Mouse (Mus musculus) left cerebral cortex, postnatal 4 days (tissue): Measurements from ENCODE around the gene 1700001P01Rik. TPM values are rescaled to one million over a fixed set of nuclear protein-coding genes. Genes with fewer than 3 reads are reported as not detected.

ENCODE experiments used
- DNase-seq: peaks from one replicate; pipeline ENCODE4 v3.0.0-alpha.2; 2022
- intact Hi-C: fragments of 180-260 bp; cut with DNase I; formaldehyde crosslinking; loops from one replicate; pipeline ENCODE4 v1.15.1; 2025
- total RNA-seq, 2 experiments: library from RNA; stranded (reverse); gene quantifications; 2 replicates each; pipeline ENCODE4 v1.2.3; 2021

The 1700001P01Rik gene
- total RNA-seq, 2 experiments from 2014 or later, result 2.0 TPM; not detected in 1

DNA sequence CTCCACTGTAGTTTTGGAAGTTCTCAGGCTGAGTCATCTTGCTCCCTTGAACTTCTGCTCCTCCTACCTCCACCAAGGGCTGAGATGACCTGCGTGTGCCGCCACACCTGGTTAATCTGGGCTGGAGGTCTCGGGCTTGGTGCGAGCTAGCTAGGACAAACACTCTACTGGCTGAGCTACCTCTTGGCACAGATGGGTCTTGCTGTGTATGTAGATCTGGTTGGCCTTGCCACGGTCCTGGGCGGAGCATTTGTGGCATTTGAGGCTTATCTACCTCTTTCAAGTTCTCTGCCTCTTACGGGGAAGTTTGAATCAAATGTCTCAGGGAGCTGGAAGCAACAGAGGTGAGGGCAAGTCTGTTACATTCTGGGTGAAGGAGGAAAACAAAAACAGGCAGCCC, 34.6 kb upstream of the 1700001P01Rik start:
- intact Hi-C loops, result no loop called here
- DNase-seq, result no peak

DNA sequence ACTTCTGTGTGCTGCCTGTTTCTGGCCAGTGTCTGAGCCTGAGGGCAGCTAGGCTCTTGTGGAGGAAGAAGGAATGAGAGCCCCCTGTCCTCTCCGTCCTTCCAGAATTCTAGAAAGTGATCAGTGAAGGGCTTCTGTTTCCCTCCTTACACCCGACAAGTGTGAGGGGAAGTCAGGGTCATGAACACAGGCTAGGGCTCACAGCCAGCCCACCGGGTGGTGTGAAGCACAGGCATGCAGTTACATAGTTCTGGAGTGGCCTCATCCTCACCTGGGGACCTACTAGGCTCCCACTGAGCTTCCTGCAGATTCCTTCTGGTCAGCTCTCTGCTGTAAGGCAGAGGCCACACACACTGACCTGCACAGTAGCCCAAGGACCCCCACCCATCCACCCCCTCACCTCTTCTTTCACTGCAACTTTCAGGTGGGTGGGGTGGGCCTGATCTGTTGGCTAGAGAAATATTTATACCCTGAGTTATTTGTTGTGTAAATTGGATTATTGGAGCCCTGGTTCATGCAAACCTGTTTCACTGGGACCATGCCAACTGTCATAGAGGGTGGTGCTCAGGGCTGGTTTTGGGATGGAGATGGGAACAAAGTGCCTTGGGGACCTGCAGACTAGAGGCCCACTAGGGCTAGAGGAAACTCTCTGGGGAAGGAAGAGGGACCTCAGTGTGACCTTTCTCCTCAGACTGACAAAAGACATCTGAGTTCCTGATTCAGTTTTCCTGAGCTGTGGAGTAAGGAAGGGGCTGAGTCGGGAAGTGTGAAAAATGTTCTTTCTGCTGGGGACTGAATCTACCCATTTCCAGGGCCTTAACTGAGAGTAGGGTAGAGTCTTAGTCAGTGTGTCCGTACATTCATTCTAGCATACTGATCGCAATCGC, 33.8 kb upstream of the 1700001P01Rik start:
- no peak for DNase-seq
- intact Hi-C loops, result no loop called here

DNA sequence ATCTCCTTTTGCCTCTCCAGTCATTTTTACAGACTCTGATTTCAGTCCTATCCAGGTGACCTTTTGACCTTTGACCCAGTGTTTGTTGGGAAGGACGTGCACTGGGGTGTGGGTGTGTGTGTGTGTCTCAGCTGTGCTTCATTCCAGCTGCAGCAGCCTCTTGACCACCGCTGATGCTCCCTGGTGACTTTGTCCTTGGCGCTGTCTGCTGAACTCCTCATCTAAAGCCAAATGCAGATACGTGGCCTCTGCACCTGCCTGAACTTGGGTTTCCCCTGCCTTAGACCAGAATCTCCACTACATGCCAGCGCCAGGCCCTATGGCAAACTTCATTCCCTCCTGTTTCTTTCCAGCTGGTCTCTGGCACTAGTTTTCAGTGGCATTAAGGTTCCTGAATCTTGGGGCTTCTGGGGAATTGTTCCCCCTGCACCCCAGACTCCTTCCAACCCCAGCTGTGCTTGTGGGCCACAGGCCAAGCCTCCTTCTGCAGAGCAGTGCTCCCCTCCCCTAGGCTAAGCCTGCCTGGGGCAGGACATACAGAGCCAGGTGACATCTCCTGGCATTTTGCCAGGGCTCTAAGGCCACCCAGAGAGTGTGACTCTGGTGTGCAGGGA, 33.0 kb upstream of the 1700001P01Rik start:
- intact Hi-C loops, result no loop called here
- peak; percentile 78 for DNase-seq

DNA sequence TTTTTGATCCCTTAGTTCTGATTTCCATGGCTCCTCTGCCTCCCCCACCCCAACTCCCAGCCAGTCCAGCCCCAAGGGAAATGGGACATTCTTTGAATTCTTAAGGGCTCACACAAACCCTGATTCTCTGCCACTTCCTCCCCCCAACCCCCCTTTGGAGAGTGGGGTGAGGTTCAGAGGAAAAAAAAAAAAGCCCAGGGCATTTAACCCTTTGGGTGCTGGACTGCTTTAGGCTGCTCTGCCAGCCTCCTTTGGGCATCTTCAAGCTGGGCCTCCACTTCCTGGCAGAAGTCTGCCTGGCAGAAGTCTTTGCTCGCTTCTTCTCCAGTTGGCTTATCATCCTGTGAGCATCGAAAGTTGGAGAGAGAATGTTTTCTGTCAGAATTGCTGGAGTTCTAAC, 32.4 kb upstream of the 1700001P01Rik start:
- intact Hi-C loops, result no loop called here
- DNase-seq, result no peak

DNA sequence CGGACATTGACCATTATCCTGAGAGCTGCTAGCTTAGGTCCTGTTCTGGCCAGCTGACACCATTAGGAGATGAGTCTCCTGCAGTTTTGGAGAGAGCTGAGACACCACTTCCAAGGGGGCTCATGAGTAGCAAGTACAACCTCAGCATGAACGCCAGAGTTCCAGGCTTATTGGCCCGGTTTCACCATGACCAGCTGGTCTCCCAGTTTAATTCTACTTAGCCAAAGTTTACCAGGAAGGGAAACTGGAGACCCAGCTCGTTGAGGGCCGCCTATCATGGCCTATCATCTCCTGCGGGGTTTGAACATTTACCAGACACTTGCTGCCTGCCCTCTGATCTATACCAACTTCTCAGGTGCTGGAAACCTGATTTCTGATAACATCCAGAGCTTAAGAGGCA, 31.9 kb upstream of the 1700001P01Rik start:
- intact Hi-C loops, result no loop called here
- DNase-seq, result no peak

GRCm38 (mm10) chr11:97806613-97806964, 30.9 kb upstream of the 1700001P01Rik start:
- intact Hi-C loops, result no loop called here

DNA sequence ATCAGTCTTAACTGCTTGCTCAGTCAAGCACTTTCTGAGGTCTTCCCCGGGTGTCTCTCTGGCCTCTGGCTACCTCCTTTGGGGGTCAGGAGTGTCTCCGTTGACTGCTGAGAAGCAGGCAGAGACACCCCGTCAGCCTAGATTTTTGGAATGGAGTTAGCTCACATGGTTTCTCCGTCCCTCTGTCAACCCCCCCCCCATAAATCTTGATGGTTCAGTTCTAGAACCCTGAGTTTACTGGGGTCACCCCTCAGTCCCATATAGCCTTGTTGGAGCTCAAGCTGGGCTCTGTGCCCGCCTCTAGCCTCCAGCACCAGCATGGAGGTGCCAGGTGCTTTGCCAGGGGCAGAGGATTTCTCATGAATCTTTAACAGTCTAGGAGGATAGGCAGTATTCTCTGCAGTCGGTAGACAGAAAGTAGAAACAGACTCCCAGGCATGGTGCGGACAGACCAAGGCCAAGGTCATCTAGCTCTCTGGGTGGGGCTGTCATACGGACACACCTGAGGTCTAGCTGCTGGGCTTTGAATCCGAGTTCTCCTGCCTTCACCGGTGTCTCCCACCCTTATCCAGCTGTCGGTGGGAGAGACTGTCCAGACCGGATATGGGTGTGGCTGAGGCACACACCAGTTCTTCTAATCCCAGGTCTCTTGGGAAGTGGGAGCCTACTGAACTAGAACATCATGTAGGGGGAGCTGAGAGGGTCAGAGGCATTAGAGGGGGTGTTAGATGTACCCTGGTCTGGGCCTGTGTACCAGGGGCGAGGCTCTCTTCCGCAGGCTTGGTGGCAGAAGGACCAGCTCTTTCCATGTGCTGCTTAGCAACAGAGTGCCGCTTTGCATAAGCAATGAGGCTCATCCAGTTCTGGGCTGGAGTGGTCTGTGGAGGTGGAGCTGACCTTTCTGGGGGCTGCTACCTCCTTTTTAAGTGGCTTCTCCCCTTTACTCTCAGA, 30.2 kb upstream of the 1700001P01Rik start:
- peak; percentile 57 for DNase-seq
- intact Hi-C loops, result no loop called here

More at GRCm38 (mm10) chr11:97806613-97806964, 30.9 kb upstream of the 1700001P01Rik start:
- no peak for DNase-seq

DNA sequence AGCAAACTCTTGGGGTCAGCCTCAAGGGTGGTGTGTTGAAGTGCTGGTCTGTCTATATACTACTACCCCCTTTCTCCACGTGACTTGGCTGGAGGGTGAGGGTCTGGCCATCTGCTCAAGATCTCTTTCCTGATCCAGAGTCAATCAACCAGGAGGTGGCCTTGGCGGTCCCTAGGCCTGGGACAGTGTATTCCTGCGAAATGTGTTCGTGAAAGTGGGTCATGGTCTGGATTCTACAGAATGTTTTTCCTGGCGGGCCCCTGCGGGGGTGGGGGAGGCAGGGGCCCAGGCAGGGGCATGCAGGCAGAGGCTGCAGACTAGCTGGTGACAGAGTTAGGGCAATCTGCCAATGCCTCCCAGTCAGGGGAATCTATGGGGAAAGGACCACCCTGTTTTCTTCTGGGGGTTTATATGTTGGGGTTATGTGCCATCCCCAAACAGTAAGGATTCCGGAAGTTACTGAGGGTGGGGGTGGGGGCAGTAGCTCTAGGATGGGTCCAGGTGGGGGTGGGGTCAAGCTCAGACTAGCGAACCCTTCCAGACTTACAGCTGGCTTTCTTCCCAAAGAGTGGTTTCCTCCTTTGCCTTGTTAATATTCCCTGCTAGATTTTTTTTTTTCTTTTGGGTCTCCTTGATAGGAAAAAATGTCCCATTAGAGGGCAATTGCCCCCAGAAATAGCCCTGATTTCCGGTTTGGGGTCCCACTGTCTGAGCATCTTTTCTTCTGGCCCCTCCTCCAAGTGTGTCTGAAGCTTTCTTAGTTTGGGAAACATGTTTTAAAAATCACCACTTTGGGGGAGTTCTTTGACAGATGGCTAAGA, 29.3 kb upstream of the 1700001P01Rik start:
- intact Hi-C loops, result loop anchor here (5.0 kb wide), 1 partner anchor 77 kb away; the partner anchor contains the start of gene Fbxo47
- DNase-seq, result peak; percentile 72

DNA sequence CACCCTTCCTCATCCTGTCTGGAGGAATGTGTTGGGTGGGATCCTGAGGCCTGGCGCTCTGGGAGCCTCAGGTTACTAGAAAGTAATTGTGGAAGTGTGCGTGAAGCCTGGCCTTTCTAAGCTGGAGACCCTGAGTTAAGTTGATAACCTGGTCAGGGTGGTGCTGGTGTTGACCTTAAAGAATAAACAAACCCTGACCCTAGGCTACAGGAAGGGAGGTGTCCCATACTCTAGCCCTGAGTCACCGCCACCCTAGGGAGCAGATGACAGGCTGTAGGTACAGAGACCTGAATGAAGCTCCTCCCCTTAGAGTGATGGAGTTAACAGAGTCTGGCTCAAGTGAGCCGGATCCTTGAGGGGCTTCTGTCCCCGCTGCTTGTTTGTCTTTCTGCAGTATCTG, 28.1 kb upstream of the 1700001P01Rik start:
- intact Hi-C loops, result loop anchor here (5.0 kb wide), 1 partner anchor 78 kb away; the partner anchor contains the start of gene Fbxo47
- no peak for DNase-seq

DNA sequence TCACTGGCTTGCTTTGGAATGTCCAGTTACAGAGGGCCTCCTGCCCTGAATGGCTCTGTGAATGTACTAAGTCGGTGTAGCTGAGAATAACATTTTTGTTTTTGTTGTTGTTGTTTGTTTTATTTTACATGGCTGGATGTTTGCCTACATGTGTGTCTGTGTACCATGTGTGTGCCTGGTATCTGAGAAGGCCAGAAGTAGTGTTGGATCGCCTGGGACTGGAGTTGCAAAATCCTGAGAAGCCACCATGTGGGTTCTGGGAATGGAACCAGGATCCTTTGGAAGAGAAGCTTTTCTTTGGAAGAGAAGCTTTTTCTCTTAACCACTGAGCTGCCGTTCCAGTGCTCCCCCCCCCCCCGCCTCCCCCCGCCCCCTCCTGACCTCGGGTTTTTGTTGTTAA, 26.8 kb upstream of the 1700001P01Rik start:
- intact Hi-C loops, result loop anchor here (5.0 kb wide), 1 partner anchor 80 kb away; the partner anchor contains the start of gene Fbxo47
- no peak for DNase-seq

DNA sequence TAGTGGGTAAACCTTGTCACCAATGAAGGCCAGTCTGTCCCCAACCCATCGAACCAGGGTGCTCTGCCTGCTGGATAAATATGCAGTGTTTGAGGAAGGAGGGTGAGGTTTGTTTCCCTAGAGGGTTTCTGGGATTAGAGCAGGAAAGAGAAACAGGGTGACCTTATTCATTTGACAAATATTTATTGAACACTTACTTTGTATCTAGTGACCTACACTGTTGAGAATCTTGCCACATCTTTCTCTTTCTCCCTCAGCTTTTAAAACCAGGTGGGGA, 26.4 kb upstream of the 1700001P01Rik start:
- DNase-seq, result no peak
- intact Hi-C loops, result loop anchor here (5.0 kb wide), 1 partner anchor 80 kb away; the partner anchor contains the start of gene Fbxo47

GRCm38 (mm10) chr11:97801409-97802193, 25.9 kb upstream of the 1700001P01Rik start:
- intact Hi-C loops, result loop anchor here (5.0 kb wide), 1 partner anchor 81 kb away; the partner anchor contains the start of gene Fbxo47
- DNase-seq, result peak; percentile 56

GRCm38 (mm10) chr11:97800691-97801408, 25.1 kb upstream of the 1700001P01Rik start:
- intact Hi-C loops, result loop anchor here (5.0 kb wide), 1 partner anchor 81 kb away; the partner anchor contains the start of gene Fbxo47

DNA sequence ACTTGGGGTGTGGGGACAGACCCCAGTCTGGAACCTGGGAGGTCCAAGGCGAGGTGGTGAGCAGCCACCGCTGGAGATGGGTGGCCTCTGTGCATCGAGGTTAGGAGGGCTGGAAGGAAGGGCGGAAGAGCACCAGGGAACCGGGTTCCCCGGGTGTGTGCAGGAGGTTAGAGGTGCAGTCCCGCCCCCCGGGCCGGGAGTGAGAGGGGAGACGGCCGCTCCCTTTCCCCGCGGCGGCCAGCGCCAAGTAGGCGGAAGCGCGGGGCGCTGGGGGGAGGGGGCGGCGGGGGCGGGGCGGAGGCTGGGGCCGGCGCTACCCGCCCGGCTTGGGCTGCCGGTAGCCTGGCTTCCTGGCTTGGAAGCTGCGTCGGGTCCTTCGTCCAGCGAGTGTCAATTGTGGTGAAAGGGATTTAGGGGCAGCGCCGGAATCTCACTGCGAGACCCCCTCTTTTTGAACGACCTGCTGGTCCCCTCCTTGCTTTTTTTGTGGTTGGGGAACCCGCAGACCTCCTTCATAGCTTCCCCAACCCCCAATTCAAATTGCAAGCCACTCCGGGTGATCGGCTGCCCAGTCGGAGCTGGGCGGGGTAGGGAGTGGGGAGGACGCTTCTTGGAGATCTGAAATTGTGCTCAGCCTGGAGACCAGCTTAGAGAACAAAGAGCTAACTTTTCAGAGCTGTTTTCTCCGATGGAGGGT, 24.4 kb upstream of the 1700001P01Rik start:
- intact Hi-C loops, result loop anchor here (5.0 kb wide), 2 partner anchors 82 to 187 kb away; partner anchors contain the start of genes Fbxo47 and Plxdc1
- DNase-seq, result peak; percentile 66

More at GRCm38 (mm10) chr11:97800691-97801408, 25.1 kb upstream of the 1700001P01Rik start:
- no peak for DNase-seq

GRCm38 (mm10) chr11:97799146-97799993, 23.7 kb upstream of the 1700001P01Rik start:
- peak; percentile 86 for DNase-seq
- intact Hi-C loops, result loop anchor here (5.0 kb wide), 1 partner anchor 188 kb away; the partner anchor contains the start of gene Plxdc1

GRCm38 (mm10) chr11:97798782-97799145, 23.0 kb upstream of the 1700001P01Rik start, which contains the start of gene Lasp1:
Gene Lasp1 (plus strand): TSS chr11:97799000.
- peak; percentile 88 for DNase-seq
- intact Hi-C loops, result loop anchor here (5.0 kb wide), 1 partner anchor 189 kb away; the partner anchor contains the start of gene Plxdc1
